Mouse (Mus musculus): ENCODE results near the gene Diexf. TPM values are rescaled to one million over a fixed set of nuclear protein-coding genes. Genes with fewer than 3 reads are reported as not detected.

The Diexf gene
- polyA plus RNA-seq, 1 experiment from 2014 or later = 3.7 TPM

DNA sequence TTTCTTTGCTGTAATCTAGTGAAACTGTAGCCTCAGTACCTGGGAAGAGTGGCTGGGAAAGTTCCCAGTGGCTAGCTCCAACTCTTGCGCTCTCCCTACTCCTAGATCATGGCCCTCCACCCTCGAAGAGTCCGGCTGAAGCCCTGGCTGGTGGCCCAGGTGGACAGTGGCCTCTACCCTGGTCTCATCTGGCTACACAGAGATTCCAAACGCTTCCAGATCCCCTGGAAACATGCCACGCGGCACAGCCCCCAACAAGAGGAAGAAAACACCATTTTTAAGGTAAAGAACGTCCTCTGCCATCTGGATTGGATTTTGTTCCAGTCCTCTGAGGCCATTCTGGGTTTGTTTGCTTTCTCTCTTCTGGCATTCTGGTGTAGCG, 27.0 kb upstream of the Diexf start:
- Histone ChIP-seq H3K4me2 (no peak overlapping the region), H3K4me1 (replicated peaks) (peaks cover 53% of the 10 kb centered on the region), H3K27ac (no peak overlapping the region), H3K4me3 (replicated peaks) (no peak overlapping the region), H3K9me3 (replicated peaks) (no peaks in the 10 kb centered on the region), H3K27me3 (peaks cover 27% of the 10 kb centered on the region), H3K36me3 (no peaks in the 10 kb centered on the region), H3K9ac (no peak overlapping the region)
- ATAC-seq (ENCODE audit: low read depth) (no peak), DNase-seq (no peak)
- WGBS (ENCODE audit: insufficient replicate concordance) = 66% methylated on average over 8 of the region's 8 CpGs

DNA sequence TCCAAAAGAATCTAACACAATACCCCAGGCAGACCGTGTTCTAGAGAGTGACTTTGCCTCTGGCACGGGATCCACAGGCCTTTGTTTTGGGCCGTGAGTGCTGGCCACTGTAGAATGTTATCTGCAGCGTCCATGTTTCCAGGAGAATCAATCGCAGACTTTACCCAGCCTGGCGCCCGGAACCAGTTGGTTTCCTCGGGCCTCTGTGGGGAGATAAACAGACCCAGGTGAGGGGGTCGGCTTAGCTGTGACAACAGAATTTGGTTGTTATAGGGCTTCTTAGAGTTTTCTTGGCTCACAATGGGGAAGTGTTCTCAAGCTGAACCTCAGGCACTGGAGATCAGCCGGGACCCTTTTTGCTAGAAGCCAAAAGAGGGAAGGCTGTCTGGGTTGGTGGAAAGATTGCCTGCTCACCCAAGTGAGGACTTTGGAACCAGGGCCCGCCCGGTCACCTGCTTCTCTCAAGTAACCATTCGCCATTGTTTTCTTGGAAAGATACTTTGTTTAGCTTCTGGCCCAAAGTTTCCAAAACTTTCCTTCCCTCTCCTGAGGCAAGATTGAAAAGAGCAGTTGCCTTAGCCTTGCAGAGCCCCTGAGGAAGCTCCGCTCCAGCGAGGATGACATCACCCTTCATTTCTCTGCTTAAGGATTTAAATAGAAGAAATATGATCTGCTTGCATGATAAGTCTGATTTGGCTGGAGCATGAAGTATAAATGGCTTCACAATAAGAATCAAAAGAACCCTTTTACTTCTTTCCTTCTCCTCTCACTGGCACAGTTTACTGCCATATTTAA, 26.4 kb upstream of the Diexf start:
- Histone ChIP-seq H3K36me3 (no peaks in the 10 kb centered on the region), H3K9ac (no peak overlapping the region), H3K9me3 (replicated peaks) (no peaks in the 10 kb centered on the region), H3K27ac (0 out of 2 replicates have a peak overlapping the region, but pooled peaks have one; percentile 29), H3K4me3 (replicated peaks) (no peak overlapping the region), H3K27me3 (peaks cover 33% of the 10 kb centered on the region), H3K4me1 (replicated peaks) (peaks cover 53% of the 10 kb centered on the region), H3K4me2 (no peak overlapping the region)
- ATAC-seq (ENCODE audit: low read depth) = no peak
- DNase-seq = no peak
- 25% methylated on average over 15 of the region's 15 CpGs for WGBS (ENCODE audit: insufficient replicate concordance)

DNA sequence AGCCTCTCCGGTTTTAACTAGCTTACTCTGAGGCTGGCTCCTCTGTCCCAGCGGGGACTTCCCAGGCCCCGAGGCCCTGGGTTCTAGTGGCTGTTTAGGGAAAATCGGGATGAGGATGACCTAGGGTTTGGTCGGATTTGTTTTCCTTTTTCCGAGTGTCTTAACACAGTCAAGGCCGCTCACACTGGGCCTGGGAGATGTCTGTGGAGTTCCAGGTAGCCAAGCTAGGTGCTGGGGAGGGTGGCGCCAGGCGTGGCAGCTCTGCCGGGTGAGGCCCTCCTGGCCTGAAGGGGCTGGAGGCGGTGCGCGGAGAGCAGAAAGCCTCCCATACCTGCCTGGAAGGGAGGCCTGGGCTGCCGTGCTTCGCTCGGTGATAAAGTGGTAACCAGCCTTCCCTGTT, 23.5 kb upstream of the Diexf start:
- H3K9ac ChIP-seq = no peak overlapping the region
- H3K4me3 ChIP-seq (replicated peaks) = peak overlapping the region; percentile 50
- H3K27ac ChIP-seq = no peak overlapping the region
- peaks cover 33% of the 10 kb centered on the region for H3K4me1 ChIP-seq (replicated peaks)
- no peaks in the 10 kb centered on the region for H3K36me3 ChIP-seq
- WGBS (ENCODE audit: insufficient replicate concordance) = 46% methylated on average over 16 of the region's 16 CpGs
- DNase-seq (no peak), ATAC-seq (ENCODE audit: low read depth) (no peak)
- peaks cover 51% of the 10 kb centered on the region for H3K27me3 ChIP-seq
- H3K4me2 ChIP-seq = peak overlapping the region; percentile 57
- no peaks in the 10 kb centered on the region for H3K9me3 ChIP-seq (replicated peaks)

DNA sequence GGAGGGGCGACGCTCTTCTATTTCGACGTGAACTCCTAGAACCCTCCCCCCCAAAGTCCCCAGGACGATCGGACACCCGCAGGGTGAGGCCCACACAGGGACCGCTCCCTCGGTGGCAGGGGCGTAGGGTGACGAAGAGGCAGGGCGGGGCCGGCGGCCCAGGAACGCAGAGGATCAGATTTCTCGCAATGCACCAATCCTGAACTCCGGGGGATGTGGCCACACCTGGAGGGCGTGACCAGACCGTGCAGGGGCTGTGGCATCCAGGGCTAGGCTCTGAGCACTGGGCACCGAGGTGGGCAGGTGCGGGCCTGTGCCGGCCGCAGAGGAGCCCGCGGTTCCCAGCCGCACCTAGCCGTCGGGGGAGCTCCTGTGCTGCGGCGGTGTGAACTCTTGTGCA, 22.8 kb upstream of the Diexf start, which contains the start of gene Irf6:
TSS of gene Irf6 (plus strand) at position 240 of the 400 bp plus-strand sequence.
- 5% methylated on average over 30 of the region's 30 CpGs for WGBS (ENCODE audit: insufficient replicate concordance)
- H3K4me2 ChIP-seq = peak within 1 kb of the TSS; percentile 57

DNA sequence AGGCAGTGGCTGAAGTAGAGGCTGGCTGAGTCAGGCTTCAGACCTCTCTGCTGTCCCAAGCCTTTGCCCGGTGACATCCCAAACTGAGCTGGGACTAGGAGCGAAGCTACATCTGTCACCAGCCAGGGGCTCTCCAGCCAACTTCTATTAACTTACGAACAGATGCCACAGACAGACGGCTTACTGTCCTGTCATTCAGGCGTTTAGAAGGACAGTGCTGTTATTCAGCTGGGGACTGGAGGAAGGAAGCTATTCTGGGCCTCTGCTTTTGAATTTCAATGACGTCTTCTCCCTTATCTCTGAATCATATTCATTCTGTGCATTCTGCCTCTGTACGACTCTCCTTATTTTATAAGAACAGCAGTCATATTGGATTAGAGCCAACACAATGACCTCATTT, 21.1 kb upstream of the Diexf start:
- peaks cover 22% of the 10 kb centered on the region for H3K4me1 ChIP-seq (replicated peaks)
- no peaks in the 10 kb centered on the region for H3K9me3 ChIP-seq (replicated peaks)
- ATAC-seq (ENCODE audit: low read depth) = no peak
- WGBS (ENCODE audit: insufficient replicate concordance) = 32% methylated on average over 7 of the region's 7 CpGs
- H3K27me3 ChIP-seq = peaks cover 51% of the 10 kb centered on the region
- no peak overlapping the region for H3K27ac ChIP-seq
- no peak overlapping the region for H3K4me3 ChIP-seq (replicated peaks)
- H3K9ac ChIP-seq = no peak overlapping the region
- H3K4me2 ChIP-seq = no peak overlapping the region
- no peaks in the 10 kb centered on the region for H3K36me3 ChIP-seq
- no peak for DNase-seq

More for the DNA sequence above, 22.8 kb upstream of the Diexf start, which contains the start of gene Irf6:
- H3K27ac ChIP-seq = no peak within 1 kb of the TSS
- peak within 1 kb of the TSS; percentile 50 for H3K4me3 ChIP-seq (replicated peaks)
- ATAC-seq (ENCODE audit: low read depth) (peak; percentile 89), DNase-seq (peak; percentile 43)
- no peak within 1 kb of the TSS for H3K9ac ChIP-seq
- H3K9me3 ChIP-seq (replicated peaks) = no peaks in the 10 kb centered on the region
- H3K36me3 ChIP-seq = no peaks in the 10 kb centered on the region
- peaks cover 51% of the 10 kb centered on the region for H3K27me3 ChIP-seq
- H3K4me1 ChIP-seq (replicated peaks) = peaks cover 33% of the 10 kb centered on the region

DNA sequence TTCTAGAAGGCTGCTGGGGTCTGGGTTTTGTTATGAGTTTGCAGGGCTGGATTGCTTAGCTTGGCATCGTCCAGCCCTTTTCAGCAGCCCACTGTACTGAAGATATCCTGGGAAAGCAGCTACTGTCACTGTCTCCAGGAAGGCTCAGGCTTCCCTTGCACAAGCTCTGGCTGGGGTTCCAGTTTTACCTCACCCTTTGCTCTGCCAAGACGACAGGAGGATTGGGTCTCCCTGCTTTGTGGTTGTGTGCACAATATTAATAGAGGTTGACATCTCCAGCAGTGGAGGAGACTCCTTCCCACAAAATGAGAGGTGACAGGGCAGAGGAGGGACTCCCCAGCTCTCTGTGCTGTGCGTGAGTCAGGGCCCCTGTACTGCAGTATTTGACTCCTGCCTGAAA, 19.2 kb upstream of the Diexf start:
- no peaks in the 10 kb centered on the region for H3K9me3 ChIP-seq (replicated peaks)
- H3K36me3 ChIP-seq = no peaks in the 10 kb centered on the region
- no peak overlapping the region for H3K27ac ChIP-seq
- ATAC-seq (ENCODE audit: low read depth) (no peak), DNase-seq (no peak)
- 45% methylated on average over 3 of the region's 3 CpGs for WGBS (ENCODE audit: insufficient replicate concordance)
- H3K4me2 ChIP-seq = no peak overlapping the region
- peaks cover 16% of the 10 kb centered on the region for H3K4me1 ChIP-seq (replicated peaks)
- H3K9ac ChIP-seq = no peak overlapping the region
- H3K27me3 ChIP-seq = peaks cover 46% of the 10 kb centered on the region
- H3K4me3 ChIP-seq (replicated peaks) = no peak overlapping the region

DNA sequence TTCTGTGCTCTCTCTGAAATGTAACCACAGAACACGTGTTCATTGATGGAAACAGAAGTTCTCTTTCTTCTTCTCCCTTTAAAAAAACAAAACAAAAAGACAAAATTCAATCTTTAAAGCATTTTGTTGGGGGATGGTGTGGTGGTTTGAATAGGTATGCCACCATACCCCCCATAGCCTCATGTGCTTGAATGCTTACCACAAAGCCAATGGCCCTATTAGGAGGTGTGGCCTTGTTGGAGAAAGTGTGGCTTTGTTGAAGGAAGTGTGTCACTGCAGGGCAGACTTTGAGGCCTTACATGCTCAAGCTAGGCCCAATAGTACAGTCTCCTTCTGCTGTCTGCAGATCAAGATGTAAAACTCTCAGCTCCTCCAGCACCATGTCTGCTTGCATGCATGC, 16.3 kb upstream of the Diexf start:
- ATAC-seq (ENCODE audit: low read depth) = no peak
- H3K27ac ChIP-seq = no peak overlapping the region
- peaks cover 17% of the 10 kb centered on the region for H3K27me3 ChIP-seq
- H3K4me2 ChIP-seq = no peak overlapping the region
- H3K4me1 ChIP-seq (replicated peaks) = no peaks in the 10 kb centered on the region
- no peak overlapping the region for H3K4me3 ChIP-seq (replicated peaks)
- DNase-seq = no peak
- H3K9ac ChIP-seq = no peak overlapping the region
- H3K36me3 ChIP-seq = no peaks in the 10 kb centered on the region
- WGBS (ENCODE audit: insufficient replicate concordance) = 39% methylated on average over 1 of the region's 1 CpGs
- H3K9me3 ChIP-seq (replicated peaks) = no peaks in the 10 kb centered on the region

DNA sequence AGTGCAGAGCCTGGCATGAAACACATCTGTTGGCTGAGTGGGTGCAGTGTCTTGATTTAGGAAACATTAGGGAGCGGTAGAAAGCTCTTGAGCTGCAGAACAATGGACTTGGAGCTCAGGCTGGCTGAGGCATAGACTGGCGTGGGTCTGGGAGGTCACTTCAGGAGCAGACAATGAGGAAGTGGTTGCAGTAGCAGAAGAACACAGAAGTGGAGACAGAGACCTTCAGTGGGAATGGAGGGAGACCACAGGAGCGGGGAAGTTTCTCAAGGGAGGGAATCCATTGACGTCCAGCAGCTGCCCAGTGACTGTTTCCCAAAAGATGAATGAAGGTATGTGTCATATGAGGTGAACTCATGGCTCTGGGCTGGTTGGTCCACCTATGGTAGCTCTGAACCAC, 15.0 kb upstream of the Diexf start:
- no peaks in the 10 kb centered on the region for H3K36me3 ChIP-seq
- H3K9me3 ChIP-seq (replicated peaks) = no peaks in the 10 kb centered on the region
- H3K4me2 ChIP-seq = no peak overlapping the region
- DNase-seq (no peak), ATAC-seq (ENCODE audit: low read depth) (no peak)
- no peak overlapping the region for H3K9ac ChIP-seq
- peaks cover 8% of the 10 kb centered on the region; the same call in 1 of the 2 replicates for H3K27me3 ChIP-seq
- no peak overlapping the region for H3K27ac ChIP-seq
- no peaks in the 10 kb centered on the region for H3K4me1 ChIP-seq (replicated peaks)
- WGBS (ENCODE audit: insufficient replicate concordance) = 39% methylated on average over 4 of the region's 4 CpGs
- H3K4me3 ChIP-seq (replicated peaks) = no peak overlapping the region

DNA sequence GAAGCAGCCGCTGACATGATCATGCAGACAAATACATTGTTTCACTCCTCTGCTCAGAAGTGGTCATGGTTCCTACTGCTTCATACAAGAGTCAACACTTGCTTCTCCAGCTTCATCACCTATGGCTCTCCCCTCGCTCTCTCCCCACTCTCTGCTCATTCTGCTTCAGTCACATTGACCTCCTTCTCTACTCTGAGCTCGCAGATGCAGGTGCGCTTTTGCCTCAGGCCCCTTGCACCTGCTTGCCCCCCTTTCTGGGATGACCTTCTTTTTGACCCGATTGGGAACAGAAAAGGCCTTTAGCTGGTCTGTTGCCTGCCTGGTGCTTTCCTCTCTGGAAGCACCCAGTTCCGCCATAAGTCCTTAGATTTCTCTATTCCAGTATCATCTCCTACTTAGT, 14.4 kb upstream of the Diexf start:
- H3K4me2 ChIP-seq = no peak overlapping the region
- ATAC-seq (ENCODE audit: low read depth) = no peak
- 75% methylated on average over 6 of the region's 6 CpGs for WGBS (ENCODE audit: insufficient replicate concordance)

DNA sequence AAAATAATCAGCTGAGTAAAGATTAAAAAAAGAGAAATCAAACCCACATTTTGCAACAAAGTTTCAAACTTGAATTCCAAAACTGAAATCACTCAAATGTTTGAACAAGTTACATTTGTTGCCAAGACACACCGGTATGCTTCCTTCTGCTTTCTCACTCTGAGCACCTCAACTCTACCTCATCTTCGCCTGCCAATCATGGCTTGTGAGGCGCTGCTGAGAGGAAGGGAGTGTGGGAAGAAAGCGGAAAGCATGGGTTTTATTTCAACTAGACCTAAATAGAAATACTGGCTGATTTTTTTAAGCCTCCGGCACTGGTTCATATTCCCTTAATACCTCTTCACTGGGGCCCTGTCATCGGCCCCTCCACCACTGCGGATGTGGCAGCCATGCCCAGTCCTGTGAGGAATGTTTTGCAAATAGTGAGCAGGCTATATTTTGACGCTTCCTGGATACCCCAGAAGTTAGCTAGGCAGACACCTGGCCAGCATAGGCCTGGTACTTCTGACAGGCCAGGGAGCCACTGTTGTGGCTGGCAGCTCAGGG, 12.5 kb upstream of the Diexf start:
- H3K27me3 ChIP-seq = 0 out of 2 replicates have a peak, but pooled peaks cover 6% of the 10 kb centered on the region
- WGBS (ENCODE audit: insufficient replicate concordance) = 52% methylated on average over 8 of the region's 8 CpGs

More for the DNA sequence above, 14.4 kb upstream of the Diexf start:
- Histone ChIP-seq H3K27ac (no peak overlapping the region), H3K36me3 (no peaks in the 10 kb centered on the region), H3K4me3 (replicated peaks) (no peak overlapping the region), H3K27me3 (peaks cover 5% of the 10 kb centered on the region; the same call in 1 of the 2 replicates), H3K9me3 (replicated peaks) (no peaks in the 10 kb centered on the region), H3K9ac (no peak overlapping the region), H3K4me1 (replicated peaks) (no peaks in the 10 kb centered on the region)
- DNase-seq = no peak

DNA sequence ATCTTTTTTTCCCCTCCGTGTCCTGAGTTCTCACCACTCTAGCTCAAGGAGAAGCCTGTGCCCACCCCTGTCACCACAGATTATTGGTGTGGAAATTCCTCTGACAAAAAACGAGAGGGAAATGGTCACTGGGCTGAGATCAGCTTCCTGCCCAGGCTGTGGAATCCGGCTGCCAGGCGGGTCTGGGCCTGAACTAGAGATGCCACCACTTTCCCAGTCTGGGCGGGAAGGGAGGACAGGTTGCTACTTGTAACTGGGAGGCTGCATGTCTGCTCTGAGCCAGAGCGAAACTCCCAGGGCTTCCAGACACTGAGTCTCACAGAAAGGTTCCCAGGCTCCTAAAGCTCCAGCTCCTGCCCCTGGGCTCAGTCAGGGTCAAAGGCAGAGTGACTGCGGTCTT, 11.0 kb upstream of the Diexf start:
- no peaks in the 10 kb centered on the region for H3K36me3 ChIP-seq
- ATAC-seq (ENCODE audit: low read depth) (no peak), DNase-seq (no peak)
- no peak overlapping the region for H3K9ac ChIP-seq
- H3K9me3 ChIP-seq (replicated peaks) = no peaks in the 10 kb centered on the region
- no peaks in the 10 kb centered on the region for H3K4me1 ChIP-seq (replicated peaks)
- no peak overlapping the region for H3K4me2 ChIP-seq
- H3K4me3 ChIP-seq (replicated peaks) = no peak overlapping the region
- H3K27ac ChIP-seq = no peak overlapping the region
- WGBS (ENCODE audit: insufficient replicate concordance) = 69% methylated on average over 7 of the region's 7 CpGs
- H3K27me3 ChIP-seq = 0 out of 2 replicates have a peak, but pooled peaks cover 6% of the 10 kb centered on the region

More for the DNA sequence above, 12.5 kb upstream of the Diexf start:
- no peak overlapping the region for H3K9ac ChIP-seq
- ATAC-seq (ENCODE audit: low read depth) = no peak
- H3K27ac ChIP-seq = no peak overlapping the region
- H3K9me3 ChIP-seq (replicated peaks) = no peaks in the 10 kb centered on the region
- H3K4me3 ChIP-seq (replicated peaks) = no peak overlapping the region
- no peaks in the 10 kb centered on the region for H3K4me1 ChIP-seq (replicated peaks)
- no peak for DNase-seq
- H3K36me3 ChIP-seq = no peaks in the 10 kb centered on the region
- H3K4me2 ChIP-seq = no peak overlapping the region

Data from liver, embryonic 13.5 days (tissue).